Mouse (Mus musculus) stomach, postnatal 0 days (tissue): ENCODE measurements around the gene Lefty2.

Experiments used
- CTCF ChIP-seq: IDR thresholded peaks from 2 replicates; pipeline ENCODE4 v1.5.1; 2016; ENCODE audit warnings: antibody characterized with exemption, low read depth, mild to moderate bottlenecking, moderate library complexity
- EP300 ChIP-seq: optimal IDR thresholded peaks from 2 replicates; pipeline ENCODE3; 2016; ENCODE audit warnings: antibody characterized with exemption

GRCm38 (mm10) chr1:180929599-180929998 lies 36.7 kb downstream of the Lefty2 start:
- TF ChIP-seq CTCF (no peak), EP300 (no peak)
